Mouse (Mus musculus) lung, postnatal 4 days (tissue): ENCODE results near the gene Gm42878.

Experiments used
- DNase-seq, 2 experiments: peaks; one replicate each; pipeline ENCODE4 v3.0.0; 2021

Gene Gm42878

DNA sequence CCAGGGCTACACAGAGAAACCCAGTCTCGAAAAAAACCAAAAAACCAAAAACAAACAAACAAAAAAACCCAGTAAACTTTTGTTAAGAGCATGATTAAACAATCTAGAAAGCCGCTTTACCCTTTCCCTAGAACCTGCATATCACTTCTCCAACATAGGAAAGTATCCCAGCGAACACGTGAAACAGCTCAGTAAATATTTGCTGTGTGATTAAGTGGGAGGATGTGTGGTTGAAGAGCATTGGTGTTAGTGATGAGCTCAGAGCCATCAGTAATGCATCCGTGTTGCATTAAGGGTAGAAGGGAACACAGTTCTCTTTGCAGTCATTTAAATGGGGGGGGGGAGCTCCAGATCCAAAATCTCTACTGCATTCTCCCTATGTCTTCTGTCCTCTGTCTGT, 60.5 kb downstream of the Gm42878 start:
- DNase-seq: no peak

- peak in 1 of 2 experiments; percentile 41 for DNase-seq
These were observed 67.6 kb downstream of the Gm42878 start for GRCm38 (mm10) chr5:121477680-121478079.

- no peak for DNase-seq
These were observed 69.2 kb downstream of the Gm42878 start for GRCm38 (mm10) chr5:121476040-121476439.

DNA sequence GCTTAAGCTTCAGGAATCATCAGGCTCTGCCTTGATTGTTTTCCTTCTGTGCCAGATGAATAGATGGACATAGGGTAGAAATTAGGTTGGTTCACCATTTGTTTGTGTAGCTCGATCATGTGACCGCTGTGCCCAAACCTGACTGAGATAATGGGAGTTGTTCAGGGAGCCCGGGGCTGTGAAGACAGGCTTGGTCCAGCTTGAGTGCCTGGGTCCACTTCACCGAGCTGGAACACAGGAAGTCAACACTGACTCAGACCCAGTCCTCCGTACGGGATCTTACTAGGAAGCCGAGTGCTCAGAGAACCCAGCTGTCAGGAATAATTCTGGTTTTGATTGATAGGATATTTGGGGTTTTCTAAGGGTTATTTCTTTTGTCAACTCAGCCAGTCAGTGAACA, 70.7 kb downstream of the Gm42878 start:
- DNase-seq: peak in 1 of 2 experiments; percentile 48

DNA sequence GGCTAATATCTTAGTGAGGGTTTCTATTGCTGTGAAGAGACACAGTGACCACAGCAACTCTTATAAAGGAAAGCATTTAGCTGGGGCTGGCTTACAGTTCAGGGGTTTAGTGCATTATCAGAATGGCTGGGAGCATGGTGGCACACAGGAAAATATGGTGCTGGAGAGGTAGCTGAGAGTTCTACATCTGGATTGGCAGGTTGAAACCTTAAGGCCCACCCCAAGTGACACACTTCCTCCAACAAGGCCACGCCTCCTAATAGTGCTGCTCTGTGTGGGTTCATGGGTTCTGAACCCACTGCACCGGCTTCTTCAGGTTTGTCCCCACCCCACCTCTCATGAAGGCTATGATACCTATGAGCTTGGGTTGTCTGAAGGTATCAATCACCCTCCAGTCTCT, 72.9 kb downstream of the Gm42878 start:
- no peak for DNase-seq

GRCm38 (mm10) chr5:121469566-121469965, 75.7 kb downstream of the Gm42878 start:
- no peak for DNase-seq
